Mouse (Mus musculus): Measurements from ENCODE around the gene Ppp4r2. TPM values are rescaled to one million over a fixed set of nuclear protein-coding genes. Genes with fewer than 3 reads are reported as not detected.

Ppp4r2 gene
- polyA plus RNA-seq, 1 experiment: 8.3 TPM

GRCm38 (mm10) chr6:100829770-100830169 lies 3.7 kb upstream of the Ppp4r2 start:
- 91% methylated on average over 5 of the region's 5 CpGs for WGBS
- no peaks in the 10 kb centered on the region for H3K27me3 ChIP-seq (ENCODE audit: control insufficient read depth, insufficient read depth, low read length)
- no peaks in the 10 kb centered on the region for H3K36me3 ChIP-seq (ENCODE audit: control insufficient read depth, insufficient read depth, low read length)
- peaks cover 4% of the 10 kb centered on the region for H3K4me1 ChIP-seq (ENCODE audit: control insufficient read depth, insufficient read depth, insufficient read length, low read length)
- TF ChIP-seq CTCF (IDR thresholded peaks at IDR 0.05; ENCODE audit: extremely low read depth, insufficient read length, insufficient replicate concordance, low read depth, low read length) (no peak), POLR2A (IDR thresholded peaks at IDR 0.05; ENCODE audit: low read depth, low read length) (no peak)
- no peak overlapping the region for H3K4me3 ChIP-seq (ENCODE audit: low read depth, low read length)
- H3K27ac ChIP-seq (ENCODE audit: insufficient read depth, low read depth, low read length): no peak overlapping the region

GRCm38 (mm10) chr6:100831188-100831587 lies 2.2 kb upstream of the Ppp4r2 start:
- no peak overlapping the region for H3K4me3 ChIP-seq (ENCODE audit: low read depth, low read length)
- H3K4me1 ChIP-seq (ENCODE audit: control insufficient read depth, insufficient read depth, insufficient read length, low read length): peaks cover 4% of the 10 kb centered on the region
- no peaks in the 10 kb centered on the region for H3K27me3 ChIP-seq (ENCODE audit: control insufficient read depth, insufficient read depth, low read length)
- no peak overlapping the region for H3K27ac ChIP-seq (ENCODE audit: insufficient read depth, low read depth, low read length)
- WGBS: 74% methylated on average over 3 of the region's 3 CpGs
- peaks cover 7% of the 10 kb centered on the region for H3K36me3 ChIP-seq (ENCODE audit: control insufficient read depth, insufficient read depth, low read length)
- TF ChIP-seq CTCF (IDR thresholded peaks at IDR 0.05; ENCODE audit: extremely low read depth, insufficient read length, insufficient replicate concordance, low read depth, low read length): no peak
- no peak for TF ChIP-seq POLR2A (IDR thresholded peaks at IDR 0.05; ENCODE audit: low read depth, low read length)

GRCm38 (mm10) chr6:100831751-100832150 lies 1.7 kb upstream of the Ppp4r2 start:
- H3K27me3 ChIP-seq (ENCODE audit: control insufficient read depth, insufficient read depth, low read length): no peaks in the 10 kb centered on the region
- TF ChIP-seq CTCF (IDR thresholded peaks at IDR 0.05; ENCODE audit: extremely low read depth, insufficient read length, insufficient replicate concordance, low read depth, low read length) (no peak), POLR2A (IDR thresholded peaks at IDR 0.05; ENCODE audit: low read depth, low read length) (no peak)
- H3K36me3 ChIP-seq (ENCODE audit: control insufficient read depth, insufficient read depth, low read length): peaks cover 11% of the 10 kb centered on the region
- H3K4me3 ChIP-seq (ENCODE audit: low read depth, low read length): no peak overlapping the region
- no peak overlapping the region for H3K27ac ChIP-seq (ENCODE audit: insufficient read depth, low read depth, low read length)
- peaks cover 4% of the 10 kb centered on the region for H3K4me1 ChIP-seq (ENCODE audit: control insufficient read depth, insufficient read depth, insufficient read length, low read length)
- 96% methylated on average over 6 of the region's 6 CpGs for WGBS

GRCm38 (mm10) chr6:100833811-100834481 lies 524 bp downstream of the Ppp4r2 start:
- WGBS: under 1% methylated on average over 68 of the region's 72 CpGs
- Histone ChIP-seq H3K27ac (ENCODE audit: insufficient read depth, low read depth, low read length) (no peak overlapping the region; the same call in none of the 2 replicates), H3K36me3 (ENCODE audit: control insufficient read depth, insufficient read depth, low read length) (peaks cover 18% of the 10 kb centered on the region), H3K4me1 (ENCODE audit: control insufficient read depth, insufficient read depth, insufficient read length, low read length) (peaks cover 4% of the 10 kb centered on the region), H3K27me3 (ENCODE audit: control insufficient read depth, insufficient read depth, low read length) (no peaks in the 10 kb centered on the region), H3K4me3 (ENCODE audit: low read depth, low read length) (peak overlapping the region; percentile 100)
- TF ChIP-seq CTCF (IDR thresholded peaks at IDR 0.05; ENCODE audit: extremely low read depth, insufficient read length, insufficient replicate concordance, low read depth, low read length): peak; percentile 29; the same call in 1 of the 2 replicates
- no peak for TF ChIP-seq POLR2A (IDR thresholded peaks at IDR 0.05; ENCODE audit: low read depth, low read length)

- peak overlapping the region; percentile 100 for H3K4me3 ChIP-seq (ENCODE audit: low read depth, low read length)
- H3K27ac ChIP-seq (ENCODE audit: insufficient read depth, low read depth, low read length): no peak overlapping the region
- H3K27me3 ChIP-seq (ENCODE audit: control insufficient read depth, insufficient read depth, low read length): no peaks in the 10 kb centered on the region
- H3K36me3 ChIP-seq (ENCODE audit: control insufficient read depth, insufficient read depth, low read length): peaks cover 21% of the 10 kb centered on the region
- WGBS: 27% methylated on average over 9 of the region's 9 CpGs
- TF ChIP-seq POLR2A (IDR thresholded peaks at IDR 0.05; ENCODE audit: low read depth, low read length): no peak
- no peak for TF ChIP-seq CTCF (IDR thresholded peaks at IDR 0.05; ENCODE audit: extremely low read depth, insufficient read length, insufficient replicate concordance, low read depth, low read length)
- H3K4me1 ChIP-seq (ENCODE audit: control insufficient read depth, insufficient read depth, insufficient read length, low read length): peaks cover 4% of the 10 kb centered on the region
Observed at GRCm38 (mm10) chr6:100834489-100835160, 1.2 kb downstream of the Ppp4r2 start.

GRCm38 (mm10) chr6:100845058-100845457 lies 11.6 kb downstream of the Ppp4r2 start:
- Histone ChIP-seq H3K4me3 (ENCODE audit: low read depth, low read length) (no peak overlapping the region), H3K36me3 (ENCODE audit: control insufficient read depth, insufficient read depth, low read length) (peaks cover 30% of the 10 kb centered on the region), H3K4me1 (ENCODE audit: control insufficient read depth, insufficient read depth, insufficient read length, low read length) (peaks cover 12% of the 10 kb centered on the region; the same call in 1 of the 2 replicates), H3K27ac (ENCODE audit: insufficient read depth, low read depth, low read length) (no peak overlapping the region), H3K27me3 (ENCODE audit: control insufficient read depth, insufficient read depth, low read length) (no peaks in the 10 kb centered on the region)
- 51% methylated on average over 4 of the region's 4 CpGs for WGBS
- TF ChIP-seq CTCF (IDR thresholded peaks at IDR 0.05; ENCODE audit: extremely low read depth, insufficient read length, insufficient replicate concordance, low read depth, low read length) (no peak), POLR2A (IDR thresholded peaks at IDR 0.05; ENCODE audit: low read depth, low read length) (no peak)

- peaks cover 18% of the 10 kb centered on the region; the same call in 1 of the 2 replicates for H3K4me1 ChIP-seq (ENCODE audit: control insufficient read depth, insufficient read depth, insufficient read length, low read length)
- H3K4me3 ChIP-seq (ENCODE audit: low read depth, low read length): no peak overlapping the region
- no peak overlapping the region for H3K27ac ChIP-seq (ENCODE audit: insufficient read depth, low read depth, low read length)
- H3K27me3 ChIP-seq (ENCODE audit: control insufficient read depth, insufficient read depth, low read length): no peaks in the 10 kb centered on the region
- peaks cover 19% of the 10 kb centered on the region for H3K36me3 ChIP-seq (ENCODE audit: control insufficient read depth, insufficient read depth, low read length)
- WGBS: 85% methylated on average over 5 of the region's 5 CpGs
- no peak for TF ChIP-seq CTCF (IDR thresholded peaks at IDR 0.05; ENCODE audit: extremely low read depth, insufficient read length, insufficient replicate concordance, low read depth, low read length)
Observed at GRCm38 (mm10) chr6:100847264-100847663, 13.8 kb downstream of the Ppp4r2 start.
